Mouse (Mus musculus) bone marrow macrophage, adult 2 months (primary cell): ENCODE measurements around the gene Aamp. TPM values are rescaled to one million over a fixed set of nuclear protein-coding genes. Genes with fewer than 3 reads are reported as not detected.
"Not testable (repeated sequence)": the region's sequence is repeated elsewhere in the genome, so short reads cannot be mapped to it uniquely, and the experiment has no call there.

Experiments used
- H3K27ac ChIP-seq: 2 replicates; pipeline ENCODE4 v1.5.1; 2012; ENCODE audit warnings: low read depth, low read length; ENCODE audit not compliant: insufficient read depth
- H3K4me1 ChIP-seq: 2 replicates; pipeline ENCODE4 v1.6.1; 2012; ENCODE audit warnings: low read length; ENCODE audit not compliant: control insufficient read depth, insufficient read depth
- H3K4me3 ChIP-seq: 2 replicates; pipeline ENCODE4 v1.5.1; 2012; ENCODE audit warnings: mild to moderate bottlenecking, low read length, moderate library complexity; ENCODE audit not compliant: insufficient read depth
- CTCF ChIP-seq: IDR thresholded peaks from 2 replicates; pipeline ENCODE4 v1.5.1; 2012; ENCODE audit warnings: low read depth, mild to moderate bottlenecking, low read length, moderate library complexity
- POLR2A ChIP-seq: IDR thresholded peaks from 2 replicates; pipeline ENCODE4 v1.6.1; 2012; ENCODE audit warnings: mild to moderate bottlenecking, low read depth, low read length, borderline replicate concordance
- polyA plus RNA-seq: library from polyadenylated mRNA; stranded (reverse); fragments of >200 nt; gene quantifications from 2 replicates; pipeline ENCODE4 v1.2.4, GENCODE M21; 2012; ENCODE audit not compliant: missing spikeins, insufficient read depth, insufficient read length

Aamp gene
- 104 and 124 TPM in 2 replicates for polyA plus RNA-seq

DNA sequence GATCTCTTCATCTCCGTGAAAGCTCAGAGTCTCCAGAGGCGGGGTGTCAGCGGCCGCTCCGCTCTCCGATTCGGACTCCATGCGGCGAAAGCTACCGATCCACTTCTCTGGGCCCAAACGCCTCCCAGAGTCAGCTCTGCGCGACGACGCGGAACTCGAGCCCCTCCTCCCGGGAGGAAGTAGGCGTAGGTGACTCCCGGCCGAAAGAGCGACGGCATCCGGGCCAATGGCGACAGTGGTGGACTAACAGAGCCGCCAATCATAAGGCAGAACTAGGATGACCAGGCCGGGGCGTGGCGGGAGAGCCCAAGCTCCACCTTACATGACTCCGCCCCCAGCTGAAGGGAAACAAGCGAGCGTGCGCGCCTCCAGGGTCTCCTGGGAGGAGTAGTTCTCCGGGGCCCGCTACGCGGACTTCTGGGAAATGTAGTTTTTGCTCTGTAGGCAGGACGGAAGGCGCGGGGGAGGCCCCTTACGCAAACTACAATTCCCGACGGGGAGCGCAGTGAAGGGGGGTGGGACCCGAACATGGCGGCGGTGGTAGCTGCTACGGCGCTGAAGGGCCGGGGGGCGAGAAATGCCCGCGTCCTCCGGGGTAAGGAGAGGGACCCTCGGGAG lies at the start of gene Aamp, which contains the start of gene Pnkd:
TSS of gene Aamp (minus strand) at position 196 of the 618 bp plus-strand sequence.
TSS of gene Pnkd (plus strand) at position 388 of the 618 bp plus-strand sequence.
- Histone ChIP-seq H3K4me1 (peaks cover 4% of the 10 kb centered on the region), H3K4me3 (peak within 1 kb of the TSS; percentile 80), H3K27ac (peak within 1 kb of the TSS; percentile 61)
- TF ChIP-seq CTCF (no peak), POLR2A (no peak)

- Histone ChIP-seq H3K4me3 (peak overlapping the region; percentile 69), H3K27ac (no peak overlapping the region), H3K4me1 (peaks cover 26% of the 10 kb centered on the region)
- no peak for TF ChIP-seq POLR2A
- TF ChIP-seq CTCF = no peak
Observed at GRCm38 (mm10) chr1:74332930-74333329, 48.4 kb upstream of the Aamp start.

DNA sequence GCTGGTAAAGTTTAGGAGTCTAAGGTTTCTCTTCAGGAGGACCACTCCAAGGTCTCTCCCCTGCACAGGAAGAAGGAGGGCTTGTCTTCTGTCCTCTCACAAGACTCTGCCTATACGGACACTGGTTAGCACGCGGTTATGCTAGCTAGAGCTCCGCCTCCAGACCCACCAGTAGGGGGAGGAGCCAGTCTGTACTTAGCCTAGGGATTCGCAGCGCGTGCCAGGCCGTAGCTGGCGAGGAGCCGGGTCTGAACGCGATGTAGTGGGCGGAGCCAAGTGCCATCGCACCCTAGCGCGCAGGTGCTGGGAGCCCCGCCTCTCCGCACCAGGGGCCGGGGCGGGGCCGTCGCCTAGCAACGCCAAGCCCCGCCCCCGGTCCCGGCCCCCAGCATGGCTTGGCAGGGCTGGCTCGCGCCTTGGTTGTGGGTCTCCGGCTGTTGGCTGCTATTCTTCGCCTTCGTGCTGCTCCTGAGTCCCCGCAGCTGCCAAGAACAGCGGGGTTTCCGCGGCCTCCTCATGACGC lies 47.8 kb upstream of the Aamp start:
- peaks cover 26% of the 10 kb centered on the region for H3K4me1 ChIP-seq
- H3K4me3 ChIP-seq = peak overlapping the region; percentile 69
- TF ChIP-seq CTCF (no peak), POLR2A (no peak)
- peak overlapping the region; percentile 0; the same call in 1 of the 2 replicates for H3K27ac ChIP-seq

DNA sequence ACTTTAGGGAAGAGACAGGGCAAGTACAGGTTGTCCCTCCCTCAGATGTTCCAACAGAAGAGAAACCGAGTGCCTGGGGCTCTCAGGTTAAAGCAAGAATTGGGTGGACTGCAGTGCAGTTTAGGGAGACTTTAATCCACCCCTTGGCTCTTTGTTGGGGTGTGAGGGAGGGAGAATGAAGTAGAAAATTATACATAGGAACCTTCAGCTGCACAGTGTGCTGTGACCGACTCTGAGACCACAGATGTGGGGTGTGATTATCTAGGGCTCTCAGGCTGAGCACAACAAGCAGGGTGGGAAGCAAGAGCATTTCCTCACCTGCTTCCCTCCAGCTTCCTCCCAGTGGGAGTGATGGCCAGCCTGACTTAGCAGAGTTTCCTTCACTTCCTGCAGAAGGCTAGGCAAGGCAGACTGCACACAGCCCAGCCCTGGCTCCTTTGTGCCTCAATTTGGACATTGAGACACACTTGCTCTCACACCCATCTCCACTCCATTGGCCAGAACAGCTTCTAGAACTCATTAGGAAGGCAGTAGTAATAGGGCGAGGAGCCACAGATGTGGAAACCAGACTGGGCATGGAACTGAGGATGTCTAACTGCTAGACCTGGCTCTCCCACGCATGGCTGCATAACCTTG lies 46.6 kb upstream of the Aamp start:
- TF ChIP-seq CTCF (no peak), POLR2A (no peak)
- Histone ChIP-seq H3K4me3 (no peak overlapping the region), H3K4me1 (peaks cover 26% of the 10 kb centered on the region), H3K27ac (no peak overlapping the region)

- no peak for TF ChIP-seq POLR2A
- no peak for TF ChIP-seq CTCF
Observed at GRCm38 (mm10) chr1:74329899-74330431, 45.4 kb upstream of the Aamp start.

GRCm38 (mm10) chr1:74326916-74327315 lies 42.4 kb upstream of the Aamp start:
- 0 out of 2 replicates have a peak, but pooled peaks have one; percentile 20 for TF ChIP-seq CTCF
- H3K27ac ChIP-seq, H3K4me3 ChIP-seq: not testable (repeated sequence)
- H3K4me1 ChIP-seq = peaks cover 20% of the 10 kb centered on the region

More at GRCm38 (mm10) chr1:74329899-74330431, 45.4 kb upstream of the Aamp start:
- H3K4me3 ChIP-seq = no peak overlapping the region
- H3K27ac ChIP-seq = no peak overlapping the region
- H3K4me1 ChIP-seq = peaks cover 26% of the 10 kb centered on the region

DNA sequence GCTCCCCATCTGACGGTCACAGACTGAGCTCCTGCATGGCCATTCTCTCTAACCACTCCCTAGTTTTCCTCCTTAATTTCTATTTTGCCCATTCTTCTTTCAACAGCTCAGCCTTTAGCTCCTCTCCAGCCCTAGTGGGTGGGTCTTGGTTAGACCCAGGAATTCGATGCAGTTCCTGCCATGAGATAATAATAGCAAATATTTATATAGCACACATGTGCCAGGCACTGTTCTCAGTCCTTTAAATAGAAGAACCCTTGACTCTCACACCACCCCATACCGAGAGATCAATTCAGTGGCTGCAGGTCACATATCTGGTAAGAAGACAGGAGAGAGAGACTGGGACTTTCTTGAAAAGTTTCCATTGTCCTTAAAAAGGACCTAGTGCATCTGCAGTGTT lies 36.9 kb upstream of the Aamp start:
- Histone ChIP-seq H3K4me1 (peaks cover 5% of the 10 kb centered on the region), H3K4me3 (no peak overlapping the region), H3K27ac (no peak overlapping the region)
- no peak for TF ChIP-seq POLR2A
- TF ChIP-seq CTCF = no peak

GRCm38 (mm10) chr1:74318711-74319110 lies 34.2 kb upstream of the Aamp start:
- no peak overlapping the region for H3K27ac ChIP-seq
- no peak overlapping the region for H3K4me3 ChIP-seq
- peaks cover 5% of the 10 kb centered on the region for H3K4me1 ChIP-seq
- TF ChIP-seq POLR2A (no peak), CTCF (no peak)

GRCm38 (mm10) chr1:74316114-74316827 lies 31.7 kb upstream of the Aamp start:
- H3K27ac ChIP-seq = no peak overlapping the region
- TF ChIP-seq POLR2A (no peak), CTCF (no peak)

More at GRCm38 (mm10) chr1:74316114-74316827, 31.7 kb upstream of the Aamp start:
- no peak overlapping the region for H3K4me3 ChIP-seq
- no peaks in the 10 kb centered on the region for H3K4me1 ChIP-seq
